Mouse (Mus musculus): ENCODE measurements at regions not wholly inside any gene's neighbourhood (a gene's known extent, or its start where the extent isn't known, plus 50 kb on each side); places are given as distances from the start of the nearest gene placed in this dataset.

- DNase-seq = no peak
- intact Hi-C loops (cut with DNase I) = no loop called here
These were observed 201.2 kb upstream of the Osr1 start for GRCm38 (mm10) chr12:9368682-9369081.

DNA sequence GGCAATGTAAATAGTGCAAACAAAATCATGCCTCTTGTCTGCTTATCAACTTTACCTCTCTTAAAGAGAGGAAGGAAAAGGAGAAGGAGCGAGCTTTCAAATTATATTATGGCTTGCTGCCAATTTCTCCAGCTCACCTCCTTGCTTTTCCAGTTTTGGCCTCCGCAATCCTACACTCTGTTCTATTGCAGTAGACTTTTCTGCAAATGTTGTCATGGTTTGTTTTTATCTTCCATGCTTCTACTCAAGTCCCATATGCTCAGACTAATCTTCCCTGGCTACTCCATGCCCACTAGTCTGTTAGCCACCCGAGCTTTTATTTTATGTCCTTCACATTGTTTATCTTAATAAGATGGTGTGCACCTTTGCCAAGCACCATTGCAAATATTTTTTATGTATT lies 168.0 kb upstream of the Osr1 start:
- intact Hi-C loops (cut with DNase I) = no loop called here
- DNase-seq = no peak

DNA sequence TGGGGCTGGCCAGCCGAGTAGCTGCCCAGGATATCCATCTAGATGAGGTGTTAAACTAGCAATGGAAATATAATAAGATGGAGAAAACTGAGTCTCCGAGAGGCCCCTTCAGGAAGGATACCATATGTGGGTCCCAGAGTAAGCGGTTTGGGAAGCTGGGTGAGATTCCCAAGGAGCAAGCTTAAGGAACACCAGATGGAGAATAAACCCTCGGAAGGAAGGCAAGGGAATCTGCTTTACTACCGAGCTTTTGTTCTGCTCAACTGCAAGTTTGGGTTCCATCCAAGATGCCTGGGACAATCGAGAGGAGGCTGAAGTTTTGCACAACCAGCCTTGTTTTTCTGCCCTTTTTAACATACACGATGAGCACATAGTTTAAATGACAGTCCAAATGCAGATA lies 164.9 kb upstream of the Osr1 start:
- intact Hi-C loops (cut with DNase I) = no loop called here
- DNase-seq = no peak

- intact Hi-C loops (cut with DNase I) = no loop called here
- no peak for DNase-seq
These were observed 150.6 kb upstream of the Osr1 start for GRCm38 (mm10) chr12:9419311-9419710.

DNA sequence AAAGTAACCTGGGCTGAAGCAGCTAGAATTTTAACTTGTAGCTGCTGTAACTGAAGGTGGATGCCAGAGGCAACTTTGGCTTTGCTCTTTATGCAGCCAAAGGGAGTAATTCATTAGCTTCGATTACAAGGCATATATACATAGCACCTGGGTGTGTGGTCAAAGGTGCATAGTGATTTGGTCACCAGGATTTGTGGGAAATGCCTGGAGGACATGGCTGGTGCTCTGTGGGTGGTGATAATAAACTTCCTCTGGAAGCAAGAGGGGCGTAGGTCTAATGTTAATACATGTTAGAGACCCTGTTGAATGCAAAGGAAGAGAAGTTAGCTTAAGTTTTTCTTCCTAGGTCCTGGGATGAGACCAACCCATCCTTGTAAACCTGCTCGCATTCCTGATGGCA lies 139.3 kb upstream of the Osr1 start:
- no peak for DNase-seq
- intact Hi-C loops (cut with DNase I) = no loop called here

GRCm38 (mm10) chr12:9438575-9439161 lies 131.2 kb upstream of the Osr1 start:
- intact Hi-C loops (cut with DNase I) = no loop called here
- no peak for DNase-seq

- intact Hi-C loops (cut with DNase I) = no loop called here
- DNase-seq = no peak
These were observed 119.3 kb upstream of the Osr1 start for GRCm38 (mm10) chr12:9450620-9451019.

DNA sequence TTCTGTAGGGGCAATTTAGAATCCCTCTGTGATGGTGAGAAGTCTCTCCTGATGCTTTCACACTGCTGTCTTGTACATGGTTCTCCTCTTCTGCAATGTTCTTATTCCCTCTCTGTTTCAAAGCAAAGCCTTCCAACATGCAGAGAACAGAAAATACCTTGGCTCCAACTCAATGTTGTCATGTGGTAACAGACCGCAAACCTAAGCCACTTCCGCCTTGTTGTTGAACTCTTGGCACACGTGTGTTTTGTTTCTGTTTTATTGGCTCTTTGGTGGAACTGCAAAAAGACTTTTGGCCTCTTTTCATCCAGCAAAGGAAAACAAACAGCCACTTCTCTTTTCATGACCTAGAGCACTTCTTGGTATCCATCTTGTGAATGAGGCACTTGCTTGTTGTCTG lies 109.7 kb upstream of the Osr1 start:
- intact Hi-C loops (cut with DNase I) = no loop called here
- no peak for DNase-seq

DNA sequence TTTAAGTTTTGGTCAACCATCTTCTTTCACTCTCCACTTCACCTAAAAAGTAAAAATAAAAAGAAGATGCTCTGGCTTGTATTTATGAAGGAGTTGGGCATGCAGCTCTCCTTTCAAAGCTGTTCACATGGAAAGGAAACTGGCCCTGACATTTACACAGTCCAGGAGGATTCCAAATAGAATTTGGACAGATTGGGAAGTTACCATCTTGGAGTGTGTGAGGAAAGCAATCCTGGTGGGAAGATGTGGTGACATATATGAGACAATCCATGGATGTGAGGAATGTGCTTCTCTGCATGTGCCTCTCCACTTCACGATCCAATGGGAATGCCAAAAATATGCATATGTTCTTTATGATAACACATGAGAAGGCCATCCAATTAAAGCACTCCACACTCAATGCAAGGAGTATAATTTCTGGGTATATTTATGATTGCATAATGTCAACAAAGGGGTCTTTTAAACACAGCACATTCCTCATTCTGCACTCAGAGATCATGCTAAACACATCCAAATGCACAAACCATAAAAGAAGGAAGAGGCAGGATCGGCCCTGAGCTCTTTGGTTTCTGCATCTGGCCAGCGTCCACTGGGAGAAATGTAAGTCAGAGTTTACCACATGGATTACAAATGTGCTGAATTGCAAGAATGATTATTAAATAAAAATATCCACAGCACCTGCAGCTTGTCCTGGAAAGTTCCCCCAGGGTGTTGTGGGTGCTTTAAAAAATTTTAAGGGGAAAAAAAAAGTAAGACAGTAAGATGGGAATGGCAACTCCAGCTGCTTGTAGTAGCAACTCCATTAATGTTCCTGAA lies 100.1 kb upstream of the Osr1 start:
- DNase-seq = no peak
- intact Hi-C loops (cut with DNase I) = no loop called here

DNA sequence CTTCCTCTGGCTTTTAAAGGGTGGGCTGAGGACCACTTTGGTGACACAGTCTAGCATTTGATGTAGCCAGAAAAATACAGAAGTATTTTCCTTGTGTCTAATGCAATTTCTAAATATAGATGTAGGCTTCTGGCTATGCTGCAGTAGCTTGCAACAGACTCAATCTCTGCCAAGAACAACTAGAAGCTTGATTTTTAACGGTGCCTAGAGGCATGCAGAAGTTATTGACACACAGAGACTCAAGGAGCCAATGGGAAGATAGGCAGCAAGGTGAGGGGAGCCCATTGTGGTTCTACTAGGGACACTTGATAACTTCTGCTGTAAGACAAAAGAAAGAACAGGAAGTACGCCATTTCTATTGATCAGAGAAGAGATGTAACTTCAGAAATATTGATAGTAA lies 94.1 kb upstream of the Osr1 start:
- intact Hi-C loops (cut with DNase I) = no loop called here

DNA sequence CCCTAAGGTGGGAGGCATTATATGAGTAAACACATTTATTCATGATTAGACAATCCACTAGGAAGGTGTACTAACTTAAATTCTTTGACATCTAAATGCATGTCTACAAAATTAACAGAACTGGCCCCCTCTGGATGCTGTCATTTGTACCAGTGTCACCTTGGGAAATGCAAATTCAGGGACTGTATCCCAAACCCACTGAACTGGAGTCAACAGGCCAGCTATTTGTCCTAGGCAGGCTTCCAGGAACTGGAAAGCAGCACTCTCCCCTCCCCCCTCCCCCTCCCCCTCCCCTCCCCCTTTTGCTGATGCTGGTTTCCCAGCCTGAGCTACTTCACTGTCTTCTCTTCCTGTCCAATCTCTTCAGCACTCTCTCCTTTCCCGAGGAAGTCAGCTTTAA lies 91.7 kb upstream of the Osr1 start:
- intact Hi-C loops (cut with DNase I) = no loop called here

More for the DNA sequence above, 94.1 kb upstream of the Osr1 start:
- no peak for DNase-seq

GRCm38 (mm10) chr12:9487674-9488413 lies 82.1 kb upstream of the Osr1 start:
- intact Hi-C loops (cut with DNase I) = no loop called here
- DNase-seq = no peak

More for the DNA sequence above, 91.7 kb upstream of the Osr1 start:
- DNase-seq = no peak

GRCm38 (mm10) chr12:9513926-9514325 lies 56.0 kb upstream of the Osr1 start:
- DNase-seq = no peak
- intact Hi-C loops (cut with DNase I) = no loop called here

GRCm38 (mm10) chr12:9518782-9519181 lies 51.1 kb upstream of the Osr1 start:
- intact Hi-C loops (cut with DNase I) = no loop called here
- no peak for DNase-seq

- intact Hi-C loops (cut with DNase I) = no loop called here
- peak; percentile 13 for DNase-seq
These were observed 50.6 kb upstream of the Osr1 start for GRCm38 (mm10) chr12:9519346-9519745.
